Mouse (Mus musculus) G1E (cell line): ENCODE data around the gene Psme4.

Experiments
- CTCF ChIP-seq: IDR thresholded peaks from 2 replicates; pipeline ENCODE4 v1.5.1; 2012; ENCODE audit warnings: low read depth, low read length, inconsistent platforms, mixed read lengths
- TAL1 ChIP-seq: conservative IDR thresholded peaks from 2 replicates; pipeline ENCODE4 v1.6.1; 2012; ENCODE audit warnings: low read depth, low read length, inconsistent platforms, mixed read lengths

GRCm38 (mm10) chr11:30749587-30749986 is 21.9 kb upstream of the Psme4 start:
- TF ChIP-seq CTCF (no peak), TAL1 (no peak)
